Mouse (Mus musculus): ENCODE measurements at regions not wholly inside any gene's neighbourhood (a gene's known extent, or its start where the extent isn't known, plus 50 kb on each side); places are given as distances from the start of the nearest gene placed in this dataset.

GRCm38 (mm10) chr16:54983759-54984218 lies 314.0 kb downstream of the Zpld1 start:
- peak; percentile 13 for DNase-seq (ENCODE audit: low read depth, low spot score)
- no peaks in the 10 kb centered on the region for H3K4me1 ChIP-seq (ENCODE audit: control insufficient read depth in 2 of 2, insufficient read depth in 2 of 2, low read length in 2 of 2, poor library complexity in 1 of 2)
- TF ChIP-seq HCFC1 (IDR thresholded peaks at IDR 0.05; ENCODE audit: borderline replicate concordance, insufficient read depth, low read length) (no peak), MAFK (IDR thresholded peaks at IDR 0.05; ENCODE audit: insufficient read depth, low read depth, low read length) (no peak), CHD2 (IDR thresholded peaks at IDR 0.05; ENCODE audit: low read depth, low read length) (no peak), ZNF384 (IDR thresholded peaks at IDR 0.05; ENCODE audit: low read depth, low read length) (peak; percentile 97), ZC3H11A (IDR thresholded peaks at IDR 0.05; ENCODE audit: borderline replicate concordance, low read depth, low read length) (0 out of 2 replicates have a peak, but pooled peaks have one; percentile 68)
- H3K4me3 ChIP-seq (ENCODE audit: insufficient read depth in 1 of 2, low read depth in 1 of 2, low read length in 2 of 2, poor library complexity in 1 of 2, severe bottlenecking in 1 of 2): no peak overlapping the region
- H3K36me3 ChIP-seq (ENCODE audit: control insufficient read depth, insufficient read depth, low read length, poor library complexity, severe bottlenecking): no peaks in the 10 kb centered on the region
- in situ Hi-C loops (cut with MboI; ENCODE audit: low sequenced_read_pairs in 2 of 2, unreplicated experiment in 2 of 2): no loop called here
- H3K9ac ChIP-seq (ENCODE audit: insufficient read depth, low read depth, low read length, poor library complexity, severe bottlenecking): no peak overlapping the region
- no peak overlapping the region for H3K27ac ChIP-seq (ENCODE audit: insufficient read depth, low read depth, low read length, poor library complexity, severe bottlenecking)
- H3K9me3 ChIP-seq (ENCODE audit: control insufficient read depth, insufficient read depth, low read depth, low read length): no peaks in the 10 kb centered on the region

GRCm38 (mm10) chr16:54970356-54970755 lies 327.4 kb downstream of the Zpld1 start:
- Histone ChIP-seq H3K4me3 (ENCODE audit: insufficient read depth in 1 of 2, low read depth in 1 of 2, low read length in 2 of 2, poor library complexity in 1 of 2, severe bottlenecking in 1 of 2) (no peak overlapping the region), H3K9ac (ENCODE audit: insufficient read depth, low read depth, low read length, poor library complexity, severe bottlenecking) (no peak overlapping the region), H3K27ac (ENCODE audit: insufficient read depth, low read depth, low read length, poor library complexity, severe bottlenecking) (no peak overlapping the region), H3K4me1 (ENCODE audit: control insufficient read depth in 2 of 2, insufficient read depth in 2 of 2, low read length in 2 of 2, poor library complexity in 1 of 2) (no peaks in the 10 kb centered on the region), H3K9me3 (ENCODE audit: control insufficient read depth, insufficient read depth, low read depth, low read length) (no peaks in the 10 kb centered on the region), H3K36me3 (ENCODE audit: control insufficient read depth, insufficient read depth, low read length, poor library complexity, severe bottlenecking) (no peaks in the 10 kb centered on the region)
- no peak for TF ChIP-seq HCFC1 (IDR thresholded peaks at IDR 0.05; ENCODE audit: borderline replicate concordance, insufficient read depth, low read length)
- no peak for TF ChIP-seq MAFK (IDR thresholded peaks at IDR 0.05; ENCODE audit: insufficient read depth, low read depth, low read length)
- no peak for TF ChIP-seq ZC3H11A (IDR thresholded peaks at IDR 0.05; ENCODE audit: borderline replicate concordance, low read depth, low read length)
- TF ChIP-seq CHD2 (IDR thresholded peaks at IDR 0.05; ENCODE audit: low read depth, low read length): no peak
- no peak for TF ChIP-seq ZNF384 (IDR thresholded peaks at IDR 0.05; ENCODE audit: low read depth, low read length)
- DNase-seq (ENCODE audit: low read depth, low spot score): no peak
- in situ Hi-C loops (cut with MboI; ENCODE audit: low sequenced_read_pairs in 2 of 2, unreplicated experiment in 2 of 2): no loop called here

- no peak for TF ChIP-seq CHD2 (IDR thresholded peaks at IDR 0.05; ENCODE audit: low read depth, low read length)
- no peak for TF ChIP-seq HCFC1 (IDR thresholded peaks at IDR 0.05; ENCODE audit: borderline replicate concordance, insufficient read depth, low read length)
- no peak for TF ChIP-seq ZC3H11A (IDR thresholded peaks at IDR 0.05; ENCODE audit: borderline replicate concordance, low read depth, low read length)
- TF ChIP-seq MAFK (IDR thresholded peaks at IDR 0.05; ENCODE audit: insufficient read depth, low read depth, low read length): no peak
- no peak for TF ChIP-seq ZNF384 (IDR thresholded peaks at IDR 0.05; ENCODE audit: low read depth, low read length)
- H3K27ac ChIP-seq (ENCODE audit: insufficient read depth, low read depth, low read length, poor library complexity, severe bottlenecking): no peak overlapping the region
- H3K4me1 ChIP-seq (ENCODE audit: control insufficient read depth in 2 of 2, insufficient read depth in 2 of 2, low read length in 2 of 2, poor library complexity in 1 of 2): no peaks in the 10 kb centered on the region
- no peak overlapping the region for H3K9ac ChIP-seq (ENCODE audit: insufficient read depth, low read depth, low read length, poor library complexity, severe bottlenecking)
- DNase-seq (ENCODE audit: low read depth, low spot score): no peak
- no peaks in the 10 kb centered on the region for H3K9me3 ChIP-seq (ENCODE audit: control insufficient read depth, insufficient read depth, low read depth, low read length)
- in situ Hi-C loops (cut with MboI; ENCODE audit: low sequenced_read_pairs in 2 of 2, unreplicated experiment in 2 of 2): no loop called here
- H3K4me3 ChIP-seq (ENCODE audit: insufficient read depth in 1 of 2, low read depth in 1 of 2, low read length in 2 of 2, poor library complexity in 1 of 2, severe bottlenecking in 1 of 2): no peak overlapping the region
- H3K36me3 ChIP-seq (ENCODE audit: control insufficient read depth, insufficient read depth, low read length, poor library complexity, severe bottlenecking): no peaks in the 10 kb centered on the region
Observed at GRCm38 (mm10) chr16:54943808-54944315, 353.9 kb downstream of the Zpld1 start.

- no peak for DNase-seq (ENCODE audit: low read depth, low spot score)
- TF ChIP-seq ZC3H11A (IDR thresholded peaks at IDR 0.05; ENCODE audit: borderline replicate concordance, low read depth, low read length): no peak
- TF ChIP-seq HCFC1 (IDR thresholded peaks at IDR 0.05; ENCODE audit: borderline replicate concordance, insufficient read depth, low read length): no peak
- no peaks in the 10 kb centered on the region for H3K36me3 ChIP-seq (ENCODE audit: control insufficient read depth, insufficient read depth, low read length, poor library complexity, severe bottlenecking)
- no peak overlapping the region for H3K27ac ChIP-seq (ENCODE audit: insufficient read depth, low read depth, low read length, poor library complexity, severe bottlenecking)
- no peaks in the 10 kb centered on the region for H3K4me1 ChIP-seq (ENCODE audit: control insufficient read depth in 2 of 2, insufficient read depth in 2 of 2, low read length in 2 of 2, poor library complexity in 1 of 2)
- H3K4me3 ChIP-seq (ENCODE audit: insufficient read depth in 1 of 2, low read depth in 1 of 2, low read length in 2 of 2, poor library complexity in 1 of 2, severe bottlenecking in 1 of 2): no peak overlapping the region
- in situ Hi-C loops (cut with MboI; ENCODE audit: low sequenced_read_pairs in 2 of 2, unreplicated experiment in 2 of 2): no loop called here
- H3K9ac ChIP-seq (ENCODE audit: insufficient read depth, low read depth, low read length, poor library complexity, severe bottlenecking): no peak overlapping the region
- no peaks in the 10 kb centered on the region for H3K9me3 ChIP-seq (ENCODE audit: control insufficient read depth, insufficient read depth, low read depth, low read length)
Observed at GRCm38 (mm10) chr16:54928259-54928658, 369.5 kb downstream of the Zpld1 start.

GRCm38 (mm10) chr16:54902911-54903310 lies 394.9 kb downstream of the Zpld1 start:
- no peak overlapping the region for H3K9ac ChIP-seq (ENCODE audit: insufficient read depth, low read depth, low read length, poor library complexity, severe bottlenecking)

More at GRCm38 (mm10) chr16:54902911-54903310, 394.9 kb downstream of the Zpld1 start:
- Histone ChIP-seq H3K4me1 (ENCODE audit: control insufficient read depth in 2 of 2, insufficient read depth in 2 of 2, low read length in 2 of 2, poor library complexity in 1 of 2) (no peaks in the 10 kb centered on the region), H3K36me3 (ENCODE audit: control insufficient read depth, insufficient read depth, low read length, poor library complexity, severe bottlenecking) (no peaks in the 10 kb centered on the region), H3K4me3 (ENCODE audit: insufficient read depth in 1 of 2, low read depth in 1 of 2, low read length in 2 of 2, poor library complexity in 1 of 2, severe bottlenecking in 1 of 2) (no peak overlapping the region), H3K27ac (ENCODE audit: insufficient read depth, low read depth, low read length, poor library complexity, severe bottlenecking) (no peak overlapping the region), H3K9me3 (ENCODE audit: control insufficient read depth, insufficient read depth, low read depth, low read length) (no peaks in the 10 kb centered on the region)
- TF ChIP-seq CHD2 (IDR thresholded peaks at IDR 0.05; ENCODE audit: low read depth, low read length) (no peak), ZNF384 (IDR thresholded peaks at IDR 0.05; ENCODE audit: low read depth, low read length) (no peak), ZC3H11A (IDR thresholded peaks at IDR 0.05; ENCODE audit: borderline replicate concordance, low read depth, low read length) (no peak), MAFK (IDR thresholded peaks at IDR 0.05; ENCODE audit: insufficient read depth, low read depth, low read length) (no peak), HCFC1 (IDR thresholded peaks at IDR 0.05; ENCODE audit: borderline replicate concordance, insufficient read depth, low read length) (no peak)
- in situ Hi-C loops (cut with MboI; ENCODE audit: low sequenced_read_pairs in 2 of 2, unreplicated experiment in 2 of 2): no loop called here
- no peak for DNase-seq (ENCODE audit: low read depth, low spot score)
